Mouse (Mus musculus) bone marrow, adult 2 months (tissue): Measurements from ENCODE around the gene Ppil6. TPM values are rescaled to one million over a fixed set of nuclear protein-coding genes. Genes with fewer than 3 reads are reported as not detected.

ENCODE experiments used
- H3K27ac ChIP-seq: fragments of 200-500 bp; 2 replicates; pipeline ENCODE4 v1.5.1; 2012; ENCODE audit warnings: low read depth, mild to moderate bottlenecking, control low read depth, inconsistent platforms, low read length; ENCODE audit not compliant: control insufficient read depth, poor library complexity, insufficient read depth
- H3K4me1 ChIP-seq: fragments of 200-500 bp; 2 replicates; pipeline ENCODE4 v1.6.1; 2011; ENCODE audit warnings: low read length; ENCODE audit not compliant: control insufficient read depth, insufficient read depth
- H3K4me3 ChIP-seq: fragments of 200-500 bp; replicated peaks from 2 replicates; pipeline ENCODE3; 2011; ENCODE audit warnings: mild to moderate bottlenecking, low read depth, low read length, control low read depth; ENCODE audit not compliant: control insufficient read depth
- CTCF ChIP-seq: fragments of 200-500 bp; IDR thresholded peaks from 2 replicates; pipeline ENCODE4 v1.5.1; 2011; ENCODE audit warnings: low read length, control low read depth; ENCODE audit not compliant: control insufficient read depth, insufficient read depth
- POLR2A ChIP-seq: fragments of 200-500 bp; IDR thresholded peaks from 2 replicates; pipeline ENCODE4 v1.6.1; 2011; ENCODE audit warnings: low read depth, mild to moderate bottlenecking, control low read depth, low read length, borderline replicate concordance; ENCODE audit not compliant: control insufficient read depth
- WGBS: fragments of 180-500 bp; shearing (Covaris S2); methylation state at CpG from one replicate; pipeline ENCODE4 v1.1.7; 2018; 5-methylcytosine and 5-hydroxymethylcytosine counted together
- polyA plus RNA-seq: library from polyadenylated mRNA; stranded (reverse); fragments of >200 nt; gene quantifications from 2 replicates; pipeline ENCODE4 v1.2.4, GENCODE M21; 2011; ENCODE audit warnings: low replicate concordance; ENCODE audit not compliant: missing spikeins, insufficient read depth, insufficient read length

The Ppil6 gene
- polyA plus RNA-seq: not detected in 2 replicates

DNA sequence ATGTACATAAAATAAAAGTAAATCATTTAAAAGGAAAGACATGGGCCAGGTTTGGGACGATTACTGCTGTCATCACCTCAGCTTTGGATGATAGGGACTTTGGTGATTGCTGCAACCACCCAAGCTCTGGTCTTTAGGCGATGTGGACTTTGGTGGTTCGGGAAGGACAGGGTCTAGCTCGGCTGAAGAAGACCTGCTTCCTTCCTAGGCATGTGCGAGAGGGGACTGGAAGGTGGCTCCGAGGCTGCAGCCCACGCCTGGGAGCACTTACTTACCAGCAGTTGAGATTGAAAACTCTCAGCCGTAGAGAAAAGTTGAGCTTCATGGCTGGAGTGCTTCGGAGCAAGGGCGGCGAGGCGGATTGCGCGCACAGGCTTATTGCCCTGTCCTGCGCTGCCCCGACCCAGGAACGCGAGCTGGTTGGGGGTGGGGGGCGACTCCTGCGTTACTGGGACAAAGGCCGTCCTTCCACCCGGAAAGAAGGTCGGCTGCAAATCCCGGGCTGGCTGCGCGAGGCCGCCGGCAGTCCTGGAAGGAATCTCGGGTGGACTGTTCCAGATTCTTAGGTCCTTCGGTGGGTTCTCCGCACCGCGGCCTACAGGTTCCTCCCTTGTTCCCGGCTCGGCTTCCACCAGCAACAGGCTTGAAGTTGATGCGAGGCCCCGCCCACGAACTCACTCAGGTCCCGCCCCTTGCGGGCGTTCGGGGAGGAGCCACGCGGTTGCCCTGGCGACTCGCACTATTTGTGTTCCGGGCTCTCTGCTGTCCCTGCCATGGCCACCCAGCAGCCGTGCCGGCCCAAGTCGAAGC lies at the start of gene Ppil6, which contains the start of gene Smpd2:
Gene Ppil6 (plus strand): TSS at position 732 of the 810 bp plus-strand sequence.
Gene Smpd2 (minus strand): TSS at position 662 of the 810 bp plus-strand sequence.
- peak within 1 kb of the TSS; percentile 58 for H3K27ac ChIP-seq
- TF ChIP-seq POLR2A (peak; percentile 51; the same call in 1 of the 2 replicates), CTCF (no peak)
- peaks cover 5% of the 10 kb centered on the region for H3K4me1 ChIP-seq
- peak within 1 kb of the TSS; percentile 78 for H3K4me3 ChIP-seq
- WGBS: under 1% methylated on average over 50 of the region's 50 CpGs

- H3K4me3 ChIP-seq: no peak overlapping the region
- no peak overlapping the region for H3K27ac ChIP-seq
- TF ChIP-seq CTCF (no peak), POLR2A (no peak)
- H3K4me1 ChIP-seq: peaks cover 2% of the 10 kb centered on the region; the same call in 1 of the 2 replicates
- 54% methylated on average over 1 of the region's 1 CpGs for WGBS
Observed at GRCm38 (mm10) chr10:41448216-41448615, 42.0 kb upstream of the Ppil6 start.

DNA sequence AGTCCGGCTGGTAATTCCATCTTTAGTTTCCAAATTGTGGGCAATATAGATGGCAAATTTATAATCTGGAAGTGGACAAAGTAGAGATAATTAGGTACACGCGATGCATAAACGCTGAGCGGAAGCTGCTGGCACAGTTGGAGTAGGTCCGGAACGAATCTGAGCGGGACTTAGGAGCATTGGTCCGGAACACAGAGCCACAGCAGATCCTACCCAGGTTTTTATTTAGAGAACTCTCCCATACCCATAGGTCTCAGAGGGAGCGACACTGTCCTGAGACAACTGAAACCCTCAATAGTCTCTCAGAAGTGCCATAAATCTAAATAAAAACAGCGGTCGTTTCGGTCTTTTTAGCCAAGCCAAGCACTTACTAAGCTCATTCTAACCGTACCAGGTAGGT lies 40.6 kb upstream of the Ppil6 start:
- TF ChIP-seq CTCF (no peak), POLR2A (no peak)
- Histone ChIP-seq H3K27ac (peak overlapping the region; percentile 40; the same call in 1 of the 2 replicates), H3K4me1 (peaks cover 2% of the 10 kb centered on the region; the same call in 1 of the 2 replicates), H3K4me3 (peak overlapping the region; percentile 67)
- 6% methylated on average over 14 of the region's 14 CpGs for WGBS

GRCm38 (mm10) chr10:41450137-41450670 lies 40.0 kb upstream of the Ppil6 start, which contains the start of gene Zbtb24:
TSS of gene Zbtb24 (plus strand) at chr10:41450383.
- peaks cover 2% of the 10 kb centered on the region; the same call in 1 of the 2 replicates for H3K4me1 ChIP-seq
- TF ChIP-seq POLR2A (peak; percentile 83; the same call in 1 of the 2 replicates), CTCF (no peak)
- under 1% methylated on average over 49 of the region's 49 CpGs for WGBS
- H3K4me3 ChIP-seq: peak within 1 kb of the TSS; percentile 93
- peak within 1 kb of the TSS; percentile 78 for H3K27ac ChIP-seq

- peak overlapping the region; percentile 93 for H3K4me3 ChIP-seq
- peaks cover 2% of the 10 kb centered on the region; the same call in 1 of the 2 replicates for H3K4me1 ChIP-seq
- WGBS: 41% methylated on average over 18 of the region's 18 CpGs
- TF ChIP-seq CTCF (no peak), POLR2A (no peak)
- H3K27ac ChIP-seq: peak overlapping the region; percentile 78; the same call in 1 of the 2 replicates
Observed at GRCm38 (mm10) chr10:41450780-41451522, 39.3 kb upstream of the Ppil6 start.

DNA sequence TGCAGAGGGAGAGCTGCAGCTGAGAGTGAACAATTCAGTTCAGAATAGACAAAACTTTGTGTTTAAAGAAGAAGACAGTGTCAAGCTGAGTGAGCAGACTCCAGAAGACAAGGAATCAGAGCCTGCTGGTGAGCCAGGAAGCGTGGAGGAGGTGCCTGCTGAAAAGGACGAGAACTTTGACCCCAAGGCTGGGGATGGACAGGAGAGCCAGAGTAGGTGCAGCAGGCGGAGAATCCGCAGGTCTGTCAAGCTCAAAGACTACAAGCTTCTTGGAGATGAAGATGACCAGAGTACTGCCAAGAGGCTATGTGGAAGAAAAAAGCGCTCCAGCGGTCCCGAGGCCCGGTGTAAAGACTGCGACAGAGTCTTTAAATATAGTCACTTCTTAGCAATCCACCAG lies 38.6 kb upstream of the Ppil6 start:
- 94% methylated on average over 9 of the region's 9 CpGs for WGBS
- Histone ChIP-seq H3K4me3 (no peak overlapping the region), H3K27ac (no peak overlapping the region), H3K4me1 (peaks cover 2% of the 10 kb centered on the region; the same call in 1 of the 2 replicates)
- TF ChIP-seq POLR2A: no peak
- no peak for TF ChIP-seq CTCF

- TF ChIP-seq POLR2A: no peak
- TF ChIP-seq CTCF: no peak
Observed at GRCm38 (mm10) chr10:41452791-41453190, 37.4 kb upstream of the Ppil6 start.

More at GRCm38 (mm10) chr10:41452791-41453190, 37.4 kb upstream of the Ppil6 start:
- WGBS: 81% methylated on average over 3 of the region's 3 CpGs
- H3K27ac ChIP-seq: no peak overlapping the region
- H3K4me1 ChIP-seq: peaks cover 2% of the 10 kb centered on the region; the same call in 1 of the 2 replicates
- no peak overlapping the region for H3K4me3 ChIP-seq
